Mouse (Mus musculus): ENCODE measurements around the gene Tomm7.
"Not testable (repeated sequence)": the region's sequence is repeated elsewhere in the genome, so short reads cannot be mapped to it uniquely, and the experiment has no call there.

The Tomm7 gene

GRCm38 (mm10) chr5:23851160-23851555 is 7.2 kb upstream of the Tomm7 start:
- not testable (repeated sequence) for DNase-seq (ENCODE audit: low spot score)

DNA sequence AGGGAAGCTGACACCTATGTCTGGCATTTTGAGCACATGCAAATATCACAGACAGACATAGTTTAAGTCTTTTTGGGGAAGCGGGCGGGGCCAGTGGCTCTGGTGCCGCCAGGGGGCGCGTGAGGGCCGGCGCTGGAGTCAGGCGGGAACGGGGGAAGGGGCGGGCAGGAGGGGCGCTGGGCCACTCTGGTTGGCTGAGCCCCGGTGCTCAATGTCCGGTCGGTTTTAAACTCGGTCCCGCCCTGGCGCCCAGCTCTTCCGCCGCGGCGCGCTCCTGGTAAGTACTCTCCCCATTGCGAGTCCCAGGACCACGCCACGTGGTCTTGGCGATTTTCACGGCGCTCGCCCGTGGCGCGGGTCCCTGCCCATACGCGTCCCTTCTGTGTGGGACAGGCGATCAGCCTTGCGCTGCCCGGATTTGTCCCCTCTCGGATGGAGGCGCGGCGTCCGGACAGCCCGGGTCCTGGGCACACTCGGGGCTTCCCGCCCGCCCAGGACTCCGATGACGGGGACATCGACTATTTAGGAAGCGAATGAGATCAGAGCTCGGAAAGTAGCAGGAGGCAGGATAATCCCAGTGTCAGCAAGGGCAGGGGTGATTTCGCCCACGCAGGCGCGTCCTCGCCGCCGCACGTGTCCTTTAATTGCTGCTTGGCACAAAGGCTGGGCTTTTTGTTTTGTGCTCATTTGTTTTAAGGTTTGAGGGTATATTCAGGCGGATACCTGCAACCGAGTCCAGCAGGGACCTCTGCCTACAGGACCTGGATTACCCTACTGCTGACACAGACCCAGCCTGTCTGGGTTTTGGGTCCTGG is 6.6 kb upstream of the Tomm7 start:
- DNase-seq (ENCODE audit: low spot score): peak; percentile 92

DNA sequence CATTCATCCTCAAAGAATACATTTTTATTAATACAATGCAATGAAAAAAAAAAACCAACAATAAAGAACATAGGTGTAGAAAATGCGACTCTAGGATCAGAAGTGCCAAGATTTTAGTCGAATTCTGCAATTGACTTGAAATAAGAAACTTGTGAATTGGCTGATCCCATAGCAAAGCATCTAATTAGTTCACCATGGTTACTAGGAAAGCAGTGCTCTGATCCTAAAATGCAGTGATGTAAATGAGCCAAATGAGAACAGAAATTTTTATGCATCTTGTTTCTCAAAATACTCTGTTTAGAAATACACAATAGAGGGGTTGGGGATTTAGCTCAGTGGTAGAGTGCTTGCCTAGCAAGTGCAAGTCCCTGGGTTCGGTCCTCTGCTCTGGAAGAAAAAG is 1.2 kb upstream of the Tomm7 start:
- DNase-seq (ENCODE audit: low spot score): no peak

- peak; percentile 20 for DNase-seq (ENCODE audit: low spot score)
Measured at GRCm38 (mm10) chr5:23844531-23844841, 525 bp upstream of the Tomm7 start.

GRCm38 (mm10) chr5:23838158-23838557 is 5.8 kb downstream of the Tomm7 start:
- DNase-seq (ENCODE audit: low spot score): no peak

DNA sequence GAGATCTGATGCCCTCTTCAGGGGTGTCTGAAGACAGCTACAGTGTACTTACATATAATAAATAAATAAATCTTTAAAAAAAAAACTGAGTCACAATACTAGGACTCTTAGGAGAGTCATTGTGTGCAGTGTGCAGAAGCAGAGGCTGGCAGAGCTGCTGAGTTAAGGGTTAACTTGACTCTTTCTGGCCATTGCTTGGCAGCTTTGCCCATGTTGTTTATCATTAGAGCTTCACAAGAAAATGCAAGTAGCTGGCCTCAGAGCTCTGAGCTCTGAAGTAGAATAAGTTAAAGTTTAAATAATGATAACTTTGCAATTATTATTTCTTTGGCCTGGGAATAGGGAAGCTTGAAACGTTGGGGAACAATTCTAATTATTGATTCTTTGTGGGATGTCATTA is 8.3 kb downstream of the Tomm7 start:
- DNase-seq (ENCODE audit: low spot score): not testable (repeated sequence)

GRCm38 (mm10) chr5:23830897-23831752 is 12.8 kb downstream of the Tomm7 start:
- peak; percentile 31 for DNase-seq (ENCODE audit: low spot score)

GRCm38 (mm10) chr5:23826321-23827004 is 17.5 kb downstream of the Tomm7 start:
- DNase-seq (ENCODE audit: low spot score): peak; percentile 57

GRCm38 (mm10) chr5:23824171-23824733 is 19.7 kb downstream of the Tomm7 start:
- no peak for DNase-seq (ENCODE audit: low spot score)

- no peak for DNase-seq (ENCODE audit: low spot score)
Measured at GRCm38 (mm10) chr5:23822306-23822705, 21.7 kb downstream of the Tomm7 start.

GRCm38 (mm10) chr5:23816681-23817080 is 27.3 kb downstream of the Tomm7 start:
- no peak for DNase-seq (ENCODE audit: low spot score)

- no peak for DNase-seq (ENCODE audit: low spot score)
Measured at GRCm38 (mm10) chr5:23814841-23815240, 29.1 kb downstream of the Tomm7 start.

DNA sequence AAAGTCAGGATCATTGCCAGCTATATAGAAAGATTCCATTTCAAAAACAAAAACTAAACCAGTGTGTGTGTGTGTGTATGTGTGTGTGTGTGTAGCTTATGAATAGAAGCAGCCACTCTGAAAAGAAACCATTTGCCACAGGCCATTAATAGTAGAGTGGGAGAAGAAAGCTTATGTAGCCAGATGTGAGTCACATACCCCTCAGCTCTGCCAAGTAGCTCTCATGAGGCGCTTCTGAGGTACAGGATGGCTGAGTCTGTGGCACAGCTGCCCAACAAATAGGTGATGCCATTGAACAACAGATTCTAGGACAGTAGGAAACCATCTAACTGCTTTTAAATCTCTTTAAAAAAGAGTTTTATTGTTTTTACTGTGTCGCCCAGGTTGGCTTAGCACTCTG is 51.2 kb downstream of the Tomm7 start:
- no peak for DNase-seq (ENCODE audit: low spot score)

DNA sequence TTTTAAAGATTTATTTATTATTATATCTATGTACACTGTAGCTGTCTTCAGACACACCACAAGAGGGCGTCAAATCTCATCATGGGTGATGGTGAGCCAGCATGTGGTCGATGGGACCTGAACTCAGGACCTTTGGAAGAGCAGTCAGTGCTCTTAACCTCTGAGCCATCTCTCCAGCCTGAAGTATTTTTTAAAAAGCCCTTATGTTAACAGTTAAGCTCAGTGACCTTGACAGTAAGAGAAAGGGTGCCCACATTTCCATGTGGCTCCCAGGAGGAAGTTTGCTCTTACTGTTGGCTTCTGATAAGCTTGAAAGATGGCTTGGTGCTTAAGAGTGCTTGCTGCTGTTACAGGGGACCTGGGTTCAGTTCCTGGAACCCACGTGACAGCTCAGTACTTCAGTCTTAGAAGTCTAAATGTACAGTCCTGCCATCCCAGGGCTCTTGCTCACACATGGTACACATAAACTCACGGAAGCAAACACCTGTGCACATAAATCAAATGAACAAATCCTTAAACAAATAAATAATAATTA is 54.8 kb downstream of the Tomm7 start:
- no peak for DNase-seq (ENCODE audit: low spot score)
